Mouse (Mus musculus) MEL (cell line): Measurements from ENCODE around the gene Tsen54.

Experiments
- CHD1 ChIP-seq: IDR thresholded peaks from 2 replicates; pipeline ENCODE4 v1.6.1; 2012; ENCODE audit warnings: low read depth, mild to moderate bottlenecking, inconsistent platforms, low read length, improper control_type of control experiment
- CTCF ChIP-seq, 3 experiments: IDR thresholded peaks in 2 of 3; conservative IDR thresholded peaks in 1 of 3; 2 replicates each; pipeline ENCODE4 v1.5.1; 2011 to 2012; ENCODE audit warnings: low read length in 3 of 3, low read depth in 2 of 3, mild to moderate bottlenecking in 2 of 3, improper control_type of control experiment in 1 of 3, inconsistent platforms in 1 of 3, mixed read lengths in 1 of 3, moderate library complexity in 1 of 3; ENCODE audit not compliant: control insufficient read depth in 1 of 3, insufficient read depth in 1 of 3, poor library complexity in 1 of 3, severe bottlenecking in 1 of 3
- E2F4 ChIP-seq: IDR thresholded peaks from 2 replicates; pipeline ENCODE4 v1.6.1; 2011; ENCODE audit warnings: low read depth, low read length, improper control_type of control experiment, borderline replicate concordance
- EP300 ChIP-seq, 2 experiments: IDR thresholded peaks; 2 replicates each; pipeline ENCODE4 v1.6.1; 2011; ENCODE audit warnings: improper control_type of control experiment in 2 of 2, low read length in 2 of 2, low read depth in 1 of 2, mild to moderate bottlenecking in 1 of 2
- POLR2A ChIP-seq, 2 experiments: IDR thresholded peaks; 2 replicates each; pipeline ENCODE4 v1.6.1; 2011 to 2012; ENCODE audit warnings: low read length in 2 of 2, mild to moderate bottlenecking in 2 of 2, control low read depth in 1 of 2, improper control_type of control experiment in 1 of 2, low read depth in 1 of 2, moderate library complexity in 1 of 2; ENCODE audit not compliant: control insufficient read depth in 1 of 2, insufficient read depth in 1 of 2, poor library complexity in 1 of 2
- ZKSCAN1 ChIP-seq: IDR thresholded peaks from 2 replicates; pipeline ENCODE4 v1.6.1; 2012; ENCODE audit warnings: low read depth, mild to moderate bottlenecking, inconsistent platforms, low read length, improper control_type of control experiment, moderate library complexity

- TF ChIP-seq EP300 (IDR thresholded peaks at IDR 0.05; ENCODE audit: low read depth in 1 of 2, low read length in 2 of 2): no peak
- TF ChIP-seq POLR2A (IDR thresholded peaks at IDR 0.05; ENCODE audit: control insufficient read depth in 1 of 2, insufficient read depth in 1 of 2, low read depth in 1 of 2, low read length in 2 of 2, poor library complexity in 1 of 2): no peak
- TF ChIP-seq E2F4: no peak
- TF ChIP-seq ZKSCAN1: no peak
- no peak for TF ChIP-seq CTCF (IDR thresholded peaks at IDR 0.05 in 2 of 3, conservative IDR thresholded peaks at IDR 0.05 in 1 of 3; ENCODE audit: control insufficient read depth in 1 of 3, insufficient read depth in 1 of 3, low read depth in 2 of 3, low read length in 3 of 3, poor library complexity in 1 of 3, severe bottlenecking in 1 of 3)
- TF ChIP-seq CHD1: no peak
These were observed 36.8 kb upstream of the Tsen54 start for GRCm38 (mm10) chr11:115777487-115778335.
